Mouse (Mus musculus): ENCODE measurements around the gene Psat1. TPM values are rescaled to one million over a fixed set of nuclear protein-coding genes. Genes with fewer than 3 reads are reported as not detected.
A peak's percentile ranks its signal among the peaks of the same experiment; 100 is the strongest.

Gene Psat1
- 76.2 and 83.5 TPM in 2 replicates for polyA plus RNA-seq (2015; fragmentation: Nextera tagmentation; extraction: Ambion mirVana)

DNA sequence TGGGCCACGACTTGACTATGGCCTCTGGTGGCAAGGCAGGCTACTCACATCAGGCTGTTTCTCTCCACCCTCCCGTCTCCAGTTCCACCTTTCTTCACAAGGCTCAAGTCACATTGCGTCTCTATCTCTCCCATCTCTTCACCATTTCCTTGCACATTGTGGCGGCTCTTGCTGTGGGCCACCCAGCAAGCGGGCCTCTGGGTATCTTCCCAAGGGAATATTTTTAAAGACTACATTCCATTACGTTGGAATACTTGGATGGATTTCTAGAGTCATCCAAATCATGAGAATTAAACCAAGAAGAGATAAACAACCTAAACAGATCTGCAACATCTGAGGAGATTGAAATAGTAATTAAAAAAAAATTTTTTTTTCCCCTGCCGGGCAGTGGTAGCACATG, at the start of gene Psat1:
Gene Psat1 (minus strand): TSS at position 101 of the 400 bp plus-strand sequence.
- Histone ChIP-seq H3K36me3 (no peaks in the 10 kb centered on the region), H3K27me3 (no peaks in the 10 kb centered on the region), H3K4me2 (no peak within 1 kb of the TSS), H3K4me3 (no peak within 1 kb of the TSS), H3K9ac (no peak within 1 kb of the TSS), H3K9me3 (peaks cover 7% of the 10 kb centered on the region; the same call in 1 of the 2 replicates), H3K4me1 (replicated peaks) (no peaks in the 10 kb centered on the region), H3K27ac (replicated peaks) (no peak within 1 kb of the TSS)
- WGBS, result 91% methylated on average over 7 of the region's 7 CpGs
- ATAC-seq (ENCODE audit: low read depth), result no peak

DNA sequence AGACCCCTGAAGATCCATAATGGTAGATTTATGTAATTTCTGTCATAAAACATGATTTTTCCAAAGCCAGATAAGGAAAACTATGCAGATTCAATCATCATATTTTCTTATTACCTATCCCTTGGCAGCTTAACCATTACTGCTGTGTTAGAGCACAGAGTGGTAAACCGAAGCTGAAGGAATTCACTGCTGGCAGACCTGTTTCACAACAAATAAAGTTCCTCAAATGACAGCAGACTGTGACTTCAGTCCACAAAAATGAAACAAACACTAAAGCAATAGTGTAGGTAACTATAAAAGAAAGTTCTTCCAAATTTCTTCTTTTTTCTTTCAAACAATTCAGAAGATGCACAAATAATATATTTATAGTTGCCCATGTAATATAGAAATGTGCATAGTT, 43.0 kb upstream of the Psat1 start:
- Histone ChIP-seq H3K9ac (no peak overlapping the region), H3K9me3 (no peaks in the 10 kb centered on the region), H3K36me3 (no peaks in the 10 kb centered on the region), H3K27ac (replicated peaks) (no peak overlapping the region), H3K4me3 (no peak overlapping the region), H3K27me3 (no peaks in the 10 kb centered on the region), H3K4me2 (no peak overlapping the region), H3K4me1 (replicated peaks) (peaks cover 8% of the 10 kb centered on the region)
- WGBS, result 94% methylated on average over 1 of the region's 1 CpGs
- no peak for ATAC-seq (ENCODE audit: low read depth)

DNA sequence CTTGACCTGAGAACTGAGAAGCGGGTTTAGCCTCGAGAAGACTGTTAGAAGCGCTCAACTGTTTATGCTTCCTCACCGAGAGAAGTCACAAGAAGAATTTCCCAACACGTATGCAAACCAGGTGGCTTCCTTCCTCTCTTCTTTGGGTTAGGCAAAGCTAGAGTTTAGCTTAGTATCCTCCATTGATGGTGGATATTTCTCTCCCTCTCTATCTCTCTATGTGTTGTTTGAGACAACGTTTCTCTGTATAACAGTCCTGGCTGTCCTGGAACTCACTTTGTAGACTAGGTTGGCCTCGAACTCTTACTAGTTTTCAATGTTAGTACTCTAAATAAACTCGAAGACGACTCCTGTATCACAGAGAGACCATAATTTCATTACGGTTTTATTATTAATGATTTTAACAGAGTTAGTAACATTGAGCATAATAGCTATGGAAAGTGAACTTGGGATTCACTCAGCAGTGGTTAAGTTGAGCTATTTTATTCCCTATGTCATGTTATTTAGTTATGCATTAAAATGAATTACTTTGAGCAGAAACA, 38.1 kb upstream of the Psat1 start:
- Histone ChIP-seq H3K36me3 (no peaks in the 10 kb centered on the region), H3K4me3 (peak overlapping the region; percentile 88), H3K4me1 (replicated peaks) (peaks cover 41% of the 10 kb centered on the region), H3K4me2 (peak overlapping the region; percentile 71), H3K9ac (peak overlapping the region; percentile 94), H3K27ac (replicated peaks) (peak overlapping the region; percentile 96), H3K27me3 (no peaks in the 10 kb centered on the region), H3K9me3 (no peaks in the 10 kb centered on the region)
- WGBS, result 30% methylated on average over 10 of the region's 10 CpGs
- ATAC-seq (ENCODE audit: low read depth), result peak; percentile 12

DNA sequence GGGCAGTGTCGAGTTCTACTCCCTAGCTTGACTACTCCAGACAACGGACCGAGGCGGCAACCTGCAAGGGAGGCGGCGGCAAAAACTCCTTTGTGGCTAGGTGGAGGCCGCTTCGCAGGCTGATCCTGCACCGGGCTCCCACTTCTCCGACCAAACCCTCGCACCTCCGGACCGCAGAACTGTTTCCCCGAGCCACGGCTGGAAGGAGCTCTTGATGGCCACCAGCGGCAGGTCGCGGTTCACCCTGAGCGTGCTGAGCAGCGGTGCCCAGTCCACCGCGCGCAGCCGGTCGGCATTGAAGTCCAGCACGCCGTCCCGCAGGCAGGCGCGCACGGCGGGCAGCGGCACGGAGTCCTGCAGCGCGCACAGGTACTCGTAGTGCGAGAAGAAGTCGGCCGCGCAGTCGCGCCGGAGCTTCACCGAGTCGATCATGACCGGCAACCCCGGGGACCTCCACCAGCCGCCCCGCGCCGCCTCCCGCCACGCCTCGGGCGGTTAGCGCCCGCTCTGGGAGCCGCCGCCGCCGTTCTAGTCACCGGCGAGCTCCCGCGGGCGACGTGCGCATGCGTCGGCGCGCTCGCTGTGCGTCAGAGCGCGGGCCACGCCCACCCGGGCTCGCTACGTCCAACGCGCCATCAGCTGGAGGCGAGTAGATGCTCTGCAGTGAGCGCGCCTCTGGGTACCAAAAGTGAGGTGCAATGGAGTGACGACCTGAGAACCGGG, 37.5 kb upstream of the Psat1 start, which contains the start of gene Cep78:
Gene Cep78 (minus strand): TSS at position 541 of the 723 bp plus-strand sequence.
- WGBS, result under 1% methylated on average over 86 of the region's 88 CpGs
- Histone ChIP-seq H3K9ac (peak within 1 kb of the TSS; percentile 94), H3K9me3 (no peaks in the 10 kb centered on the region), H3K36me3 (peaks cover 4% of the 10 kb centered on the region; the same call in 1 of the 2 replicates), H3K27me3 (no peaks in the 10 kb centered on the region), H3K4me2 (peak within 1 kb of the TSS; percentile 71), H3K4me3 (peak within 1 kb of the TSS; percentile 88), H3K27ac (replicated peaks) (peak within 1 kb of the TSS; percentile 96), H3K4me1 (replicated peaks) (peaks cover 41% of the 10 kb centered on the region)
- peak; percentile 93 for ATAC-seq (ENCODE audit: low read depth)

DNA sequence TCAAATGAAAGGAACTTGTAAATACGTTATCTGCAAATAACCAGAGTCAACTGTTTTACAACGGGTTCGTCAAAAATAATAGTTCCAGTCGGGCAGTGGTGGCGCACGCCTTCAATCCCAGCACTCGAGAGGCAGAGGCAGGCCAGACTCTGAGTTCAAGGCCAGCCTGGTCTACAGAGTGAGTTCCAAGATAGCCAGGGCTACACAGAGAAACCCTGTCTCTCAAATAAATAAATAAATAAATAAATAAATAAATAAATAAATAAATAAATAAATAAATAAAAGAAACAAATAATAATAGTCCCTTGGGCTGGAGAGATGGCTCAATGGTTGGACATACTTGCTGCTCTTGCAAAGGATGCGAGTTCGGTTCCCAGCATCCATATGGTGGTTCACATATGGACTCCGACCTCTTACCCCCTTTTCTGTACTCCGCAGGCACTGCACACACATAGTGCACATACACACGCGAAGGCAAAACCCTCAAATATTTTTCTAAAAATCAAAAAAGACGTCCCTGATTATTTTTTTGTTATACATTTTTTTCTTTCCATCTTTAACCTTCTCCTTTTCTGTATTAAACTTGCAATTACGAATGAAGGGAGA, 36.7 kb upstream of the Psat1 start:
- Histone ChIP-seq H3K9ac (peak overlapping the region; percentile 94), H3K4me3 (peak overlapping the region; percentile 88), H3K27me3 (no peaks in the 10 kb centered on the region), H3K36me3 (peaks cover 5% of the 10 kb centered on the region), H3K27ac (replicated peaks) (peak overlapping the region; percentile 96), H3K4me1 (replicated peaks) (peaks cover 41% of the 10 kb centered on the region), H3K4me2 (peak overlapping the region; percentile 71), H3K9me3 (no peaks in the 10 kb centered on the region)
- peak; percentile 32; the same call in 1 of the 2 replicates for ATAC-seq (ENCODE audit: low read depth)
- WGBS, result 46% methylated on average over 15 of the region's 15 CpGs

DNA sequence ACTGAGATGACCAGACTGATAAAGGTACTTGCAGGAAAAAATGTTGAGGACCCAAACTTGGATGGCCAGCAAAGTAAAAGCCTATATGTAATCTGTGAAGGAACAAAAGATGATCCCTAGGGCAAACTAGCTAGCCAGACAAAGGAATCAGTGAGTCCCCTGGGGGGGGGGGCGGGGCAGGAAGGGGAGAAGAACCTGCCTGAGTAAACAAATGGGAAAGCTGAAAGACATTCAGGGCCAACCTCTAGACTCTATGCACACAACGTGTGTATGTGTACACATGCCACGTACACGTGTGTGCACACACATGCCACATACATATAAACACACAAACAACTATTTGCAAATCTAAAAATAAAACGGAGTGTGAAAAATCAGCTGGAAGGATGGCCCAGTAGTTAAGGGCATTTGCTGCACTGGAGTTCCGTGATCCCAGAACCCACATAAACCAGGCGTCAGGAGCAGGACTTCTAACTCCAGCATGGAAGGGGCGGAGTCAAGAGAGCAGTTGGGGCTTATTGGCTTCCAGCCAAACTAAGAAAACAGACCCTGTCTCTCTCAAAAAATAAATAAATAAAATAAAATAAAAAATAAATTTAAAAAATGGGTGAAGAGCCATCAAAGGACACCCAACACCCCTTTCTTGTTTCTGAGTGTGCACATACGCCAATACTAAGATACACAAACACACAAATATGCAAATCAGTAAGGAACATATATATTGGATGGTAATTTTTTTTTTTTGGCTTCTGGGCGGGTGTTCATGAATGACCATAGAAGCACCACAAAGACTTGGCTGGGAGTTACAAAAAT, 36.0 kb upstream of the Psat1 start:
- H3K9me3 ChIP-seq, result no peaks in the 10 kb centered on the region
- H3K9ac ChIP-seq, result peak overlapping the region; percentile 6; the same call in 1 of the 2 replicates
- peak overlapping the region; percentile 71 for H3K4me2 ChIP-seq
- 29% methylated on average over 10 of the region's 10 CpGs for whole genome bisulfite sequencing
- H3K36me3 ChIP-seq, result peaks cover 11% of the 10 kb centered on the region
- peak overlapping the region; percentile 38; the same call in 1 of the 2 replicates for H3K27ac ChIP-seq (replicated peaks)
- ATAC-seq (ENCODE audit: low read depth), result no peak
- no peaks in the 10 kb centered on the region for H3K27me3 ChIP-seq
- peak overlapping the region; percentile 88 for H3K4me3 ChIP-seq
- peaks cover 41% of the 10 kb centered on the region for H3K4me1 ChIP-seq (replicated peaks)

DNA sequence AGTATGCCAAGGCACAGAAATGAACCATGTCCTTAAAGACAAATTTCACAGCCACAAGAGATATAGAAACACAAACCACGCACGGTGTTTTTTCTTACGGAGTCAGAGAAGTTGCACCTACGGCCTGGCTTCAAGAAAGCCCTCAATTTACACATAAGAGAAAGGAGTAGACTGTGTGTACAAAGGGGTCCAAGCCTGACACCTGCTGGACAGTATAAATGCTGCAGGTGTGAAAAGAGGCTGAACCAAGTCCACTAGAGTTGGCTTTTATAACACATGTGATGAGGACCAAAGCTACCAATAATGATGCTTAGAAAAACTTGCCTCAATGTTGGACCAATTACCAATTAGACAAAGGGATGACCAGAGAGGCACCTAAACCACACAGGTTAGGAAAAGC, 34.7 kb upstream of the Psat1 start:
- ATAC-seq (ENCODE audit: low read depth), result 0 out of 2 replicates have a peak, but pooled peaks have one; percentile 29

DNA sequence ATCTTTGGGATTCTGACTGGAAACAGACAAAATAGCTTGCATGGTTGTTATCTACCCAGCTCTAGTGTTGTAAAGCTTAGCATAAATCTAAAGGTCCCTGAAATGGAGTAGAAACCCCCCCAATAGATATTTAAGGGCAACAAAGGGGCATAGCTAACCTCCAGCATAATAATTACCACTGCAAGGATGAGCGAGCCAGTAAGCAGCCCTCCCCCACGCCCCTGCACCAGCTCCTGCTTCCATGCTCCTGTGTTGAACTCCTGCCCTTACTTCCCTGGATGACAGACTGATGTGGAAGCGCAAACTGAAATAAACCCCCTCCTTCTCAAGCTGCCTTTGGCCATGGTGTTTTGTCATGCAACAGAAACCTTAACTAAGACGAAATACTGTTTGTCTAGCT, 26.2 kb upstream of the Psat1 start:
- Histone ChIP-seq H3K9ac (no peak overlapping the region), H3K9me3 (no peaks in the 10 kb centered on the region), H3K4me3 (no peak overlapping the region), H3K4me2 (no peak overlapping the region), H3K4me1 (replicated peaks) (no peaks in the 10 kb centered on the region), H3K36me3 (peaks cover 93% of the 10 kb centered on the region), H3K27ac (replicated peaks) (no peak overlapping the region), H3K27me3 (no peaks in the 10 kb centered on the region)
- WGBS, result 68% methylated on average over 4 of the region's 4 CpGs
- ATAC-seq (ENCODE audit: low read depth), result no peak

More for the DNA sequence above, 34.7 kb upstream of the Psat1 start:
- no peak overlapping the region for H3K27ac ChIP-seq (replicated peaks)
- 54% methylated on average over 4 of the region's 4 CpGs for WGBS
- H3K4me1 ChIP-seq (replicated peaks), result peaks cover 41% of the 10 kb centered on the region
- no peaks in the 10 kb centered on the region for H3K9me3 ChIP-seq
- no peak overlapping the region for H3K4me3 ChIP-seq
- H3K36me3 ChIP-seq, result peaks cover 22% of the 10 kb centered on the region
- H3K9ac ChIP-seq, result peak overlapping the region; percentile 45; the same call in 1 of the 2 replicates
- no peaks in the 10 kb centered on the region for H3K27me3 ChIP-seq
- peak overlapping the region; percentile 71 for H3K4me2 ChIP-seq

DNA sequence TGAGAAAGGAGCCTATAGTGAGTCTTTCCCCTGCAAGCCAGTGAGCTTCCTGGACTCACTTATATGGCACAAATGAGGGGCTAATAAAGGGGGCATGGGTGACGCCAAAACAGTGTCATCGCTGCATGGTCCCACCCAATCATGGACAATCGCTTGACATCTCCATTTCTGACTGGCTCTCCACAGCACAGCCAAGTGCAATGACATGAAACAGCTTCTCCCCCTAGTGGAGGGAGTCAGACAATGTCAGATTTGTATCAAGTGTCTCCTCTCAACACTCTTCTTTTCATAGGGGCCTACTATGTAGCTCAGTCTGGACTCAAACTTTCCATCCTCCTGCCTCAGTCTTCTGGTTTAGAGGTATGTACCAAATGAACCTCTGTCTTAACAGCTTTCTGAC, 17.9 kb upstream of the Psat1 start:
- peak; percentile 77 for ATAC-seq (ENCODE audit: low read depth)
- no peak overlapping the region for H3K9ac ChIP-seq
- peaks cover 82% of the 10 kb centered on the region for H3K36me3 ChIP-seq
- no peak overlapping the region for H3K4me3 ChIP-seq
- H3K27me3 ChIP-seq, result no peaks in the 10 kb centered on the region
- 59% methylated on average over 3 of the region's 3 CpGs for WGBS
- H3K4me2 ChIP-seq, result no peak overlapping the region
- no peaks in the 10 kb centered on the region for H3K4me1 ChIP-seq (replicated peaks)
- no peak overlapping the region for H3K27ac ChIP-seq (replicated peaks)
- no peaks in the 10 kb centered on the region for H3K9me3 ChIP-seq

DNA sequence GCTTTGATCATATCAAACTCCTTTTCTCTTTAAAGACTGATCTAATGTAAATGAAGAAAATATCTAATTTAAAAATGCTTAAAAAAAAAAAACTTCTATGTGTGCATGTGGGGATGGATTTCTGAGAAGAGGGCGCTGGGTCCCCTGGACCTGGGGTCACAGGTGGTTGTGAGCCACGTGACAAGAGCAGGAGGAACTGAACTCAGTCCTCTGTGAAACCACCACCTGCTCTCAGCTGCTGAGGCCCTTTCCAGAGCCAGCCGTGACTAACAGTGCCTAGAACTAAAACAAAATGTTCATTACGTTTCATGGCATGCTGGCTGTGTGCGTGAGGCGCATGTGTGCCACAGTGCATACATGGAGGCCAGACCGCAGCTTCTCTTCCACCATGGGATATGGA, 17.4 kb upstream of the Psat1 start:
- H3K4me3 ChIP-seq, result no peak overlapping the region
- H3K9me3 ChIP-seq, result no peaks in the 10 kb centered on the region
- no peaks in the 10 kb centered on the region for H3K27me3 ChIP-seq
- ATAC-seq (ENCODE audit: low read depth), result 0 out of 2 replicates have a peak, but pooled peaks have one; percentile 11
- no peak overlapping the region for H3K9ac ChIP-seq
- 88% methylated on average over 7 of the region's 7 CpGs for WGBS
- H3K4me2 ChIP-seq, result no peak overlapping the region
- H3K36me3 ChIP-seq, result peaks cover 82% of the 10 kb centered on the region
- H3K4me1 ChIP-seq (replicated peaks), result no peaks in the 10 kb centered on the region
- no peak overlapping the region for H3K27ac ChIP-seq (replicated peaks)

DNA sequence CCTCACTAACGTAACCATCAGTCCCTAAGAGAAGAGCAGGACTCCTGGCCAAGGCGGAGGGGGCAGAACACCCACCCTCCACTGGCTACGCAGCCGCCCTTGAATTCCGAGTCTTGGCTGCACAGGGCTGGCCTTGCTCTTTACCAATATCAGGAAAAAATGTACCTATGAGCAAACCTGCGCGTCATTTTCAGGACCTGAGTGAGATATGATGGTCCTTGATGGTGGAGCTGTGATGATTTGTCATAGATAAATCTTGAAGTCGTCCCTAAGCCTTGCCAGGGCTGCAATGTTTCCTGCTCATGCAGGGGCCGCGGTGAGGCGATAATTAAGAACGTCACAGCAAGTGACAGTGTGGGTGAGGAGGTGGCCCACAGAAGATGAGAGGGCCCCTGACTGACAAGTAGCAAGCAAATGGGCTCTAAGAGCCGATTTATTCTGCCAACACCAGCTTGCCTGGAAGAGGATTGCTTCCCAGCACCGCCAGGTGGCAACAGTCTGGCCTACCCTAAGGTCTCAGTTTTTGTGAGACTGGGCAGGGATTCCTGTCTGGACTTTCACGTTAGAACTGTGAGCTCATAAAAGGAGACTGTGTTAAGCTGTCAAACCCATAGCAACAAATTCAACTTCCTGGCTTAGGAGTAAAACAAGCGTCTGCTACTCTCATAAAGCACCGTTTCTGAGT, 16.0 kb upstream of the Psat1 start:
- H3K36me3 ChIP-seq, result peaks cover 80% of the 10 kb centered on the region
- no peak overlapping the region for H3K4me3 ChIP-seq
- no peak overlapping the region for H3K9ac ChIP-seq
- no peak overlapping the region for H3K27ac ChIP-seq (replicated peaks)
- H3K4me1 ChIP-seq (replicated peaks), result no peaks in the 10 kb centered on the region
- H3K9me3 ChIP-seq, result no peaks in the 10 kb centered on the region
- 89% methylated on average over 17 of the region's 17 CpGs for WGBS
- no peak for ATAC-seq (ENCODE audit: low read depth)
- H3K4me2 ChIP-seq, result no peak overlapping the region
- no peaks in the 10 kb centered on the region for H3K27me3 ChIP-seq
